Mouse (Mus musculus): ENCODE data around the gene Rimkla. TPM values are rescaled to one million over a fixed set of nuclear protein-coding genes. Genes with fewer than 3 reads are reported as not detected.

Gene Rimkla
- polyA plus RNA-seq, 1 experiment from 2014 or later, result 0.50 TPM

DNA sequence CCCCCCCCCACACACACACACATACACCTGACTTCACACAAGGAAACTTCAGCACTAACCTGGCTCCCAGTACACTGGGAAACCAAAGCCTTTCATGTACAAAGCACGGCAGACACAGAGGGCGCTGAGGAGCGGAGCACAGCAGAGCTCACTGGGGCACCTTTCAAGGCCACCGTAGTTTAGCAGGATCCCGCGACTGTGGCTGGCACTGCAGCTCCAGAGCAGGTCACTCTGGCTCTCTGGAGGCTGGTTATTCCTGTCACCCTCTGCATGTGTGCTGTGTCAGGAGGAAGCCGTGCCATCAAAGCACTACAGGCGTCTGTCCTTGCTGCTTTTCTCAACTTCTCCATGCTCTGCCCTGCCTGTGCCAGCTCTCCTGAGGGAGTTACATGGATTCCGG is 9.4 kb downstream of the Rimkla start:
- no peak overlapping the region for H3K4me2 ChIP-seq (ENCODE audit: low read depth, low read length)
- no peak overlapping the region for H3K9ac ChIP-seq (ENCODE audit: low read length)
- no peaks in the 10 kb centered on the region for H3K27me3 ChIP-seq (ENCODE audit: control insufficient read depth, insufficient read depth, low read depth, low read length)
- WGBS, result 41% methylated on average over 9 of the region's 9 CpGs
- no peak overlapping the region for H3K4me3 ChIP-seq (ENCODE audit: low read length)
- H3K9me3 ChIP-seq (ENCODE audit: control insufficient read depth, low read length), result no peaks in the 10 kb centered on the region
- no peak overlapping the region for H3K27ac ChIP-seq (ENCODE audit: low read length)
- no peaks in the 10 kb centered on the region for H3K36me3 ChIP-seq (ENCODE audit: control insufficient read depth, insufficient read depth, low read length)
- peaks cover 5% of the 10 kb centered on the region; the same call in 1 of the 2 replicates for H3K4me1 ChIP-seq (replicated peaks; ENCODE audit: control insufficient read depth, insufficient read depth, low read length)
- ATAC-seq (ENCODE audit: low read depth), result no peak

DNA sequence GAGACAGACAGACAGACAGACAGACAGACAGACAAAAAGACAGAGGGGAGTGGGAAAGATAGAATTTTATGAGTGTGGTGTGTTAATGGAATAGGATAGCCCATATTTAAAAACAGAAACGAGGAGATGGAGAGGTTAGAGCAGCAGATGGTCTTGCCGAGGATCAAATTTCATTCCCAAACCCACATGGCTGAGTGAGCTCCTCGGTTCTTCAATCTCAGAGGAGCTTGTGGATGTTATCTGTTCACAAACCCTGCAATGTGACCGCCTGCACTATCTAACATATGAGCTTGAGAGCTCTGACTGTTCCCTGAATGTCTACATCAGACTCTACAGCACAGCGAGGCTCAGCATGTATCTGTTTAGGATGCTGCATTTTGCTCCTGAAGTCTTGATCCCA is 19.3 kb downstream of the Rimkla start:
- H3K27ac ChIP-seq (ENCODE audit: low read length), result no peak overlapping the region
- no peak for ATAC-seq (ENCODE audit: low read depth)
- H3K9me3 ChIP-seq (ENCODE audit: control insufficient read depth, low read length), result no peaks in the 10 kb centered on the region
- no peaks in the 10 kb centered on the region for H3K27me3 ChIP-seq (ENCODE audit: control insufficient read depth, insufficient read depth, low read depth, low read length)
- no peaks in the 10 kb centered on the region for H3K4me1 ChIP-seq (replicated peaks; ENCODE audit: control insufficient read depth, insufficient read depth, low read length)
- no peak overlapping the region for H3K4me2 ChIP-seq (ENCODE audit: low read depth, low read length)
- no peak overlapping the region for H3K4me3 ChIP-seq (ENCODE audit: low read length)
- no peak overlapping the region for H3K9ac ChIP-seq (ENCODE audit: low read length)
- no peaks in the 10 kb centered on the region for H3K36me3 ChIP-seq (ENCODE audit: control insufficient read depth, insufficient read depth, low read length)
- WGBS, result 18% methylated on average over 5 of the region's 5 CpGs

DNA sequence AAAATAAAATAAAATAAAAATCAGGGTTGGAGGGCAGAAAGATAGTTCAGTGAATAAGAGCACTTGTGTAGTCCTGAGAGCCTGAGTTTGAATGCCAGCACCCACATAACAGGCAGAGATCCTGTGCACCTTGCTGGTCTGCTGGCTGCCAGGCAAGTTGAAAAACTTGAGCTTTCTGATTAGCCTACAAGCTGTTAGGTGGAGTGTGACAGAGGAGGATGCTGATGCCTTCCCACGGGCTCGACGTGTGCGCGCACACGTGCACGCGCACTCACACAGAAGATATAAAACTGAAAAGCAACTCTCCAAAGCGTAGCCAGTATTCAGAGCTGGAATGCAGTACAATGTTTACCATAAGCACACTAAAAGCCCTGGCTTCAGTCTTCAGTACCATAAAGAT is 19.9 kb downstream of the Rimkla start:
- H3K27ac ChIP-seq (ENCODE audit: low read length), result no peak overlapping the region
- no peaks in the 10 kb centered on the region for H3K9me3 ChIP-seq (ENCODE audit: control insufficient read depth, low read length)
- no peak overlapping the region for H3K4me3 ChIP-seq (ENCODE audit: low read length)
- ATAC-seq (ENCODE audit: low read depth), result no peak
- H3K36me3 ChIP-seq (ENCODE audit: control insufficient read depth, insufficient read depth, low read length), result no peaks in the 10 kb centered on the region
- no peak overlapping the region for H3K9ac ChIP-seq (ENCODE audit: low read length)
- no peaks in the 10 kb centered on the region for H3K4me1 ChIP-seq (replicated peaks; ENCODE audit: control insufficient read depth, insufficient read depth, low read length)
- no peaks in the 10 kb centered on the region for H3K27me3 ChIP-seq (ENCODE audit: control insufficient read depth, insufficient read depth, low read depth, low read length)
- H3K4me2 ChIP-seq (ENCODE audit: low read depth, low read length), result no peak overlapping the region
- 48% methylated on average over 9 of the region's 9 CpGs for WGBS

DNA sequence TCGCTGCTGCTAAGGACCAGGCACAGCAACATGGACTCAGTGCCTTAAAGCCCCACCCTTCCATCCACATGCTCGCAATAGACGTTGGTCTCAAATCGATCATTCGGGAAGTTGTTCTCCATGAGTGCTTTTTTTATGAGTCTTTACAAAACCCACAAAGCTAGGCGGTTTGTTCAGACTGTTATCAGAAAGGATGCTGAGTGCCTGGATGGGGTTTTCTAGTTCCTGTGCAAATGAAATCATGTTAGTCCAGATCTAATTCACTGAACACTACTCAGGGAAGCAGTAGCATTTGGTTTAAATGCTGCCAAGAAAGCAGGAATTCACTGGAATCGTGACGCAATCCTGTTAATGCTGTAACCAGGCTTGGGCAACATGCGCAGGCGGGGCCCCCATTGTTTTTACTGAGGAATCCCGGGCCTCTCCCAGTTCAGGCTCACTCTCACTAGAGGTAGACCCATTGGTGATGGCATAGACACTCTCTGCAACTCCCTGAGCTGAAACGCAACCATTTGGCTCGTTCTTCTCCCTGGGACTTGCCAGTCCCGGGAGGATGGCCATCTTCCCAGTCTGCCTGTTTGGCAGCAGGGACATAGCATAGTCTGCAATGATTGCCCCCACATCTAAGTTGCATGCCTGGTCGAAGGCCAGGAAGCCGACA is 24.6 kb downstream of the Rimkla start:
- H3K4me1 ChIP-seq (replicated peaks; ENCODE audit: control insufficient read depth, insufficient read depth, low read length), result peaks cover 13% of the 10 kb centered on the region
- WGBS, result 70% methylated on average over 16 of the region's 16 CpGs
- H3K9me3 ChIP-seq (ENCODE audit: control insufficient read depth, low read length), result no peaks in the 10 kb centered on the region
- H3K27me3 ChIP-seq (ENCODE audit: control insufficient read depth, insufficient read depth, low read depth, low read length), result no peaks in the 10 kb centered on the region
- H3K27ac ChIP-seq (ENCODE audit: low read length), result no peak overlapping the region
- H3K9ac ChIP-seq (ENCODE audit: low read length), result no peak overlapping the region
- H3K4me3 ChIP-seq (ENCODE audit: low read length), result no peak overlapping the region
- 0 out of 2 replicates have a peak, but pooled peaks have one; percentile 15 for ATAC-seq (ENCODE audit: low read depth)
- H3K36me3 ChIP-seq (ENCODE audit: control insufficient read depth, insufficient read depth, low read length), result no peaks in the 10 kb centered on the region
- no peak overlapping the region for H3K4me2 ChIP-seq (ENCODE audit: low read depth, low read length)

DNA sequence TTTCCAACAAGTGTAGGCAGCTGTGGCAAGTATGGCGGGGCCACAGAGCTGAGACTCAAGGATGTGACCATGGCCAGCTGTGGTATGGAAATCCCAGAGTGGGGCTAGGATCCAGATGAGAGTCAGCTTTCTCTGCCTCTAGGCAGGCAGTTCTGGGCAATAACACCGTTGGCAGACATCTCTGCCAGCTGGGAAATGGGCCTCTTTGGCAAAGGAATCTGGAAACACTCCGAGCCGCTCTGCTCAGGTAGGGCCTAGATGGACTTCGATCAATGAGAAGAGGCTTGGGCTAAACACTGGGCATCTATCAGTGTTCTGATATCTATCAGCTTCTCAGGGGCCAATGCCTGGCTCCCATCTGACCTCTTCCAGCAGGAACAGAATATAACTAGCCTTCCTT is 26.6 kb downstream of the Rimkla start:
- H3K36me3 ChIP-seq (ENCODE audit: control insufficient read depth, insufficient read depth, low read length), result no peaks in the 10 kb centered on the region
- H3K27me3 ChIP-seq (ENCODE audit: control insufficient read depth, insufficient read depth, low read depth, low read length), result no peaks in the 10 kb centered on the region
- 90% methylated on average over 5 of the region's 5 CpGs for WGBS
- no peak overlapping the region for H3K27ac ChIP-seq (ENCODE audit: low read length)
- H3K4me2 ChIP-seq (ENCODE audit: low read depth, low read length), result no peak overlapping the region
- no peak overlapping the region for H3K9ac ChIP-seq (ENCODE audit: low read length)
- H3K4me1 ChIP-seq (replicated peaks; ENCODE audit: control insufficient read depth, insufficient read depth, low read length), result peaks cover 20% of the 10 kb centered on the region
- no peak overlapping the region for H3K4me3 ChIP-seq (ENCODE audit: low read length)
- no peak for ATAC-seq (ENCODE audit: low read depth)
- H3K9me3 ChIP-seq (ENCODE audit: control insufficient read depth, low read length), result no peaks in the 10 kb centered on the region

DNA sequence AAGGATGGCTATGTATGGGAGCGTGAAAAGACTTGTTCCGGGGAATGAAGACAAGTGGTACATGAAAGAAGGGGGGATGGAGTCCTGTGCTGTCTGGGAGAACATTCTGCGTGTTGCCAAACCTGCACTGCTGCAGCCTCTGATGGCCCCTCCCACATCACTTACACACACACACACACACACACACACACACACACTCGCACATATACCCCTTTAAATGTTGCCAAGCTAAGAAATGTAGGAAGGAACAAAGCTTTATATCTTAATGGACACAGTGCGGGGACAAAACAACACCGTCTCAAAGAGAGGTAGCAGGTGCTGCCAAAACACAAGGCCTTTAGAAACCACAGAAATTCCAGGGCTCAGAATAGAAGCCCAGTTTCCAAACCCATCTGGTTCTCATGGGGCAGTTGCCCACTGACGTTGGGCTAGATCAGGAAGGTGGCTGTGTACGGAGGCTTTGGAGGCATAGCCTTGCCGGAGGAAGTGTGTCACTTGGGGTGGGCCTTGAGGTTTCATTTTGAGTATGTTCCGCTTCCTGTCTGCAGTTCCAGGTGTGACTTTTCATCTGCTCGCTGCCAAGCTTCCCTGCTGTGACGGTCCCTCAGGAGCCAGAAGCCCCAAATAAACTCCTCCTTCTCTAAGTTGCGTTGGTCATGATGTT is 28.5 kb downstream of the Rimkla start:
- H3K4me2 ChIP-seq (ENCODE audit: low read depth, low read length), result no peak overlapping the region
- 62% methylated on average over 13 of the region's 13 CpGs for whole genome bisulfite sequencing

DNA sequence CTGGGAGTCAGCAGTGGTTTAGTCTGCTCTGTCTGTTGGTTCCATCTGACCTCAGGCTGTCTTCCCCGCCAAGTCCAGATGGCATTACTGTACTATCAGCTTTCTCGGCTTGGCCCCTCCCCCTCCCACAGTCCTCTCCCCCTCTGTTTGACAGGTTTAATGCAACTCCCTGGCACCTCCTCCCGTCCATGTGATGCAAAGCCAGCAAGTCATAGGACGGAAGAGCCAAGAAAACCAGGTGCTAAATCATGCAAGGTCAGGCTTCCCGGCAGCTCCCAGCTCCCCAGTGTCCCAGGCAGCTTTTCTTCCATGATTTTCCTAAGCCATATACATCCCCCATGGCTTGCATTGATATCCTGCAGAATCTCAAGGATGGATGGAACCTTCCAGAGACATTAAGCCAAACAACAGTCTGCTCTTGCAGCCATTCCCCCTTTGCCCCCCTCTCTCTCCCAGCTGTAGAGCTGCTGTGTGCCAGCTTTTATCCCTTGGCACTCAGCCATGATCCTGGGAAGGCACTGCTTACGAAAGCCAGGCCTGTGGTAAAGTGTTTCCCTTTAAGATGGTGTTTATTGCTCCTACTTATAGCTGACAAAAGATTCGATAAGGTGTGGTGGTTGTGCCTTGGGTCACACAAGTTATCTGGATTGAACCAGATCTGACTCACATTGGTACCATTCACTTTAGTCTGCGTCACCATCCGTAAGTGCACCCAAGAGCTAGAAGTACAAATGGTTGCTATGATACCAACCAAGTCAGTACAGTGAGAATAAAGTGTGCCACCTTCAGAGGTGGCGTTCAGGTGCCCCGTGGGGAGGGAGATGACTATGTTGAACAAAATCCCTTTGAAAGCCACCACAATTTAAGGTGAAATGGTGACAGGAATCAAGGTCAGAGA is 29.3 kb downstream of the Rimkla start:
- Histone ChIP-seq H3K9me3 (ENCODE audit: control insufficient read depth, low read length) (no peaks in the 10 kb centered on the region), H3K4me2 (ENCODE audit: low read depth, low read length) (peak overlapping the region; percentile 0; the same call in 1 of the 2 replicates), H3K27me3 (ENCODE audit: control insufficient read depth, insufficient read depth, low read depth, low read length) (no peaks in the 10 kb centered on the region), H3K4me3 (ENCODE audit: low read length) (no peak overlapping the region), H3K27ac (ENCODE audit: low read length) (peak overlapping the region; percentile 66), H3K36me3 (ENCODE audit: control insufficient read depth, insufficient read depth, low read length) (no peaks in the 10 kb centered on the region), H3K4me1 (replicated peaks; ENCODE audit: control insufficient read depth, insufficient read depth, low read length) (peaks cover 20% of the 10 kb centered on the region), H3K9ac (ENCODE audit: low read length) (no peak overlapping the region)
- 21% methylated on average over 11 of the region's 11 CpGs for WGBS
- ATAC-seq (ENCODE audit: low read depth), result peak; percentile 81

More for the DNA sequence above, 28.5 kb downstream of the Rimkla start:
- no peak overlapping the region for H3K27ac ChIP-seq (ENCODE audit: low read length)
- H3K9me3 ChIP-seq (ENCODE audit: control insufficient read depth, low read length), result no peaks in the 10 kb centered on the region
- H3K36me3 ChIP-seq (ENCODE audit: control insufficient read depth, insufficient read depth, low read length), result no peaks in the 10 kb centered on the region
- no peaks in the 10 kb centered on the region for H3K27me3 ChIP-seq (ENCODE audit: control insufficient read depth, insufficient read depth, low read depth, low read length)
- no peak for ATAC-seq (ENCODE audit: low read depth)
- H3K4me3 ChIP-seq (ENCODE audit: low read length), result no peak overlapping the region
- H3K9ac ChIP-seq (ENCODE audit: low read length), result no peak overlapping the region
- H3K4me1 ChIP-seq (replicated peaks; ENCODE audit: control insufficient read depth, insufficient read depth, low read length), result peaks cover 20% of the 10 kb centered on the region

DNA sequence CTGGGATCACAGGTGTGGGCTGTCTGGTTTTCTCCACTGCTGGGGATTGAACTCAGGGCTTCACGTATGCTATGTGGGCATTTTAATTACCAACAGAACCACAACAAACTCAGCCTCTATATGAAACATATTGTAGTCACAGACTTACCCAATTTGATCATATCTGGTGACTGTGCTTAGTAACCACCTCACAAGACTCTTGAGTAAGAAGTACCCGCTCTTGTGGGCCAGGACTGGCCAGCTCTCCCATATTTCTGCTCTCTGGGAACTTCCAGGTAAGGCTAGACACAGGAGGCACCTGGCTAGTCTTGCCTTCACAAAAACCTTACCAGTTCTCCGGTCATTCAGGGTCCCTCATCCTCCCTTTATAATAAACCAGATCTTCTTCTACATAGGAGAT is 30.0 kb downstream of the Rimkla start:
- Histone ChIP-seq H3K4me1 (replicated peaks; ENCODE audit: control insufficient read depth, insufficient read depth, low read length) (peaks cover 20% of the 10 kb centered on the region), H3K27ac (ENCODE audit: low read length) (peak overlapping the region; percentile 66), H3K27me3 (ENCODE audit: control insufficient read depth, insufficient read depth, low read depth, low read length) (no peaks in the 10 kb centered on the region), H3K9ac (ENCODE audit: low read length) (no peak overlapping the region), H3K36me3 (ENCODE audit: control insufficient read depth, insufficient read depth, low read length) (no peaks in the 10 kb centered on the region), H3K4me3 (ENCODE audit: low read length) (no peak overlapping the region), H3K9me3 (ENCODE audit: control insufficient read depth, low read length) (no peaks in the 10 kb centered on the region), H3K4me2 (ENCODE audit: low read depth, low read length) (no peak overlapping the region)
- WGBS, result 67% methylated on average over 3 of the region's 3 CpGs
- no peak for ATAC-seq (ENCODE audit: low read depth)

DNA sequence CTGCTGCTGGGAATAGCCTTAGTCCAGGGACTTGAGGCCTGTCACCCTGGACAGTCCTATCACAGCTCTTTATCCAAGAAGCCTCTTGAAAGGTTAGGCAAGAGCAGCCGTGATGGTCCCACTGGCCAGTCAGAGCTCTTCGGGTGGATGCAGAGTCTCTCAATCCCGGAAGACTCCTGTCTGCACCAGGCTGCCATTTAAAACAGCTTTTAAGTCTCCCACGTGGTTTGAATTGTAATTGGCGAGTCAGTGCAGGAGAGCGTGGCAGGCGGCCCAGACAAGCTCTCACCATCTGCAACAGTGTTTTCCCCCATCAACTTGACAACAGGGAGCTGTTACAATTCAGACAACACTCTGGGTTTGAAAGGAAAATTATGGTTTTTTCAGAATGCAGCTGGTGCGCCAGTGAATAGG is 31.7 kb downstream of the Rimkla start:
- no peaks in the 10 kb centered on the region for H3K9me3 ChIP-seq (ENCODE audit: control insufficient read depth, low read length)
- 0 out of 2 replicates have a peak overlapping the region, but pooled peaks have one; percentile 45 for H3K27ac ChIP-seq (ENCODE audit: low read length)
- no peaks in the 10 kb centered on the region for H3K27me3 ChIP-seq (ENCODE audit: control insufficient read depth, insufficient read depth, low read depth, low read length)
- WGBS, result 34% methylated on average over 8 of the region's 8 CpGs
- no peak overlapping the region for H3K9ac ChIP-seq (ENCODE audit: low read length)
- H3K4me2 ChIP-seq (ENCODE audit: low read depth, low read length), result no peak overlapping the region
- peaks cover 20% of the 10 kb centered on the region for H3K4me1 ChIP-seq (replicated peaks; ENCODE audit: control insufficient read depth, insufficient read depth, low read length)
- ATAC-seq (ENCODE audit: low read depth), result peak; percentile 85
- no peak overlapping the region for H3K4me3 ChIP-seq (ENCODE audit: low read length)
- H3K36me3 ChIP-seq (ENCODE audit: control insufficient read depth, insufficient read depth, low read length), result no peaks in the 10 kb centered on the region
